Mouse (Mus musculus) cerebellum, adult 2 months (tissue): Measurements from ENCODE around the gene Usb1.

Source experiments
- CTCF ChIP-seq: fragments of 200-500 bp; IDR thresholded peaks from 2 replicates; pipeline ENCODE4 v1.5.1; 2011; ENCODE audit warnings: low read depth, mild to moderate bottlenecking, control low read depth, low read length, moderate library complexity, borderline replicate concordance; ENCODE audit not compliant: insufficient read depth
- POLR2A ChIP-seq: fragments of 200-500 bp; IDR thresholded peaks from 2 replicates; pipeline ENCODE4 v1.6.1; 2011; ENCODE audit warnings: low read length, control low read depth, borderline replicate concordance; ENCODE audit not compliant: insufficient read depth

- no peak for TF ChIP-seq POLR2A
- no peak for TF ChIP-seq CTCF
These were observed 3.6 kb downstream of the Usb1 start for GRCm38 (mm10) chr8:95335706-95336105.
